Mouse (Mus musculus): ENCODE measurements around the gene Luzp1. TPM values are rescaled to one million over a fixed set of nuclear protein-coding genes. Genes with fewer than 3 reads are reported as not detected.

Gene Luzp1
- polyA plus RNA-seq, 1 experiment, result 21.6 TPM

DNA sequence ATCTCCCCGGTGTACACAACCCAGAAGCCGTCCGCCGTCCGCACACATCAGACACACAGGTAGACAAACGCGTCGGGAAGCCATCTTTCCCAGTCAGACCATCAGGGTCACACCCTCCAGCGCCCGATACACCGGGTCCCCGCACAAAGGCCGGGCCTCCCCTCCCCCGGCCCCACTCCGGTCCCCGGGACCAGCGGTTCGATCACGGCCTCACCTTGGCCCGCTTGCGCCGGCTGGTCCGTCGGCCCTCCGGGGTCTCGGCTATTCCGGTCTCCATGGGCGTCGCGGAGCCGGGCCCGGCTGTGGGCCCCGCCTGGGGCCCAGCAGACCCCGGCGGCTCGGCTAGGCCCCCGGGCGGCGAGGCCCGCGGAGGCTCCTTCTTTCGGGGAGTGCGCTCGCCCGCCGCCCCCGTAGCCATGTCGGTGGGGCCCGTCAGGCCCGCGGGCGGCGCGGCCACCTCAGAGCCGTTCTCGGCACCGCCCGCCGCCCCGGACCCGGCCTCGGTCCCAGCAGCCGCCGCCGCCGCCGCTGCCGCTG, 132.5 kb downstream of the Luzp1 start:
- no peak for DNase-seq (ENCODE audit: extremely low spot score in 1 of 2, low spot score in 1 of 2)

GRCm38 (mm10) chr4:136602568-136602967, 133.0 kb downstream of the Luzp1 start, which contains the start of gene Kdm1a:
TSS of gene Kdm1a (minus strand) at chr4:136602723.
- DNase-seq (ENCODE audit: extremely low spot score in 1 of 2, low spot score in 1 of 2), result peak; percentile 85 to 98

Other genes starting within 250 kb of the Luzp1 start
- gene Tcea3, start 222.0 kb upstream of the Luzp1 start, polyA plus RNA-seq (2012; rRNA removed), result 0.86 and 0.99 TPM in 2 replicates
- gene Zfp46, start 185.1 kb upstream of the Luzp1 start, polyA plus RNA-seq (2012; rRNA removed), result 58.5 and 68.6 TPM in 2 replicates
- gene Hnrnpr, start 158.8 kb upstream of the Luzp1 start, polyA plus RNA-seq (2012; rRNA removed), result 65.9 and 73.2 TPM in 2 replicates
- 2.5 and 3.4 TPM in 2 replicates for gene Htr1d, start 46.2 kb upstream of the Luzp1 start, polyA plus RNA-seq (2012; rRNA removed)
- gene 6030445D17Rik, start 7.5 kb upstream of the Luzp1 start, polyA plus RNA-seq (2012; rRNA removed), result 0.34 and 0.36 TPM in 2 replicates
- 69.2 and 76.0 TPM in 2 replicates for gene Kdm1a, start 133.0 kb downstream of the Luzp1 start, polyA plus RNA-seq (2012; rRNA removed)
- gene Tex46, start 140.7 kb downstream of the Luzp1 start, polyA plus RNA-seq (2012; rRNA removed), result not detected in 2 replicates
- 0.08 and 0.12 TPM in 2 replicates for gene Lactbl1, start 152.9 kb downstream of the Luzp1 start, polyA plus RNA-seq (2012; rRNA removed)